Mouse (Mus musculus) erythroblast, embryonic 14.5 days (primary cell): Measurements from ENCODE around the gene Fto. TPM values are rescaled to one million over a fixed set of nuclear protein-coding genes. Genes with fewer than 3 reads are reported as not detected.

Source experiments
- H3K27me3 ChIP-seq: 2 replicates; pipeline ENCODE4 v1.6.1; 2012; ENCODE audit warnings: inconsistent platforms; ENCODE audit not compliant: control insufficient read depth
- H3K36me3 ChIP-seq: 2 replicates; pipeline ENCODE4 v1.6.1; 2012; ENCODE audit warnings: mild to moderate bottlenecking, inconsistent platforms; ENCODE audit not compliant: control insufficient read depth
- H3K4me1 ChIP-seq: 2 replicates; pipeline ENCODE4 v1.6.1; 2012; ENCODE audit warnings: inconsistent platforms; ENCODE audit not compliant: control insufficient read depth
- H3K4me3 ChIP-seq: replicated peaks from 2 replicates; pipeline ENCODE3; 2012; ENCODE audit warnings: moderate library complexity, mild to moderate bottlenecking, inconsistent platforms
- H3K9me3 ChIP-seq: 2 replicates; pipeline ENCODE4 v1.6.1; 2012; ENCODE audit warnings: low read length, inconsistent platforms, mixed read lengths; ENCODE audit not compliant: control insufficient read depth
- GATA1 ChIP-seq: IDR thresholded peaks from 2 replicates; pipeline ENCODE4 v1.6.1; 2012; ENCODE audit warnings: low read length, inconsistent platforms, mixed read lengths
- TAL1 ChIP-seq: IDR thresholded peaks from 3 replicates; pipeline ENCODE4 v1.6.1; 2012; ENCODE audit warnings: low read length, inconsistent platforms, mixed read lengths
- polyA plus RNA-seq: library from polyadenylated mRNA; stranded (reverse); fragments of >175 nt; gene quantifications from 2 replicates; pipeline ENCODE4 v1.2.3, GENCODE M21; 2012

Fto gene
- polyA plus RNA-seq, 1 experiment = 0.33 TPM

GRCm38 (mm10) chr8:91338389-91339154 lies 25.2 kb downstream of the Fto start:
- TF ChIP-seq TAL1 = no peak
- TF ChIP-seq GATA1 = no peak
- H3K4me1 ChIP-seq = peaks cover 3% of the 10 kb centered on the region
- 0 out of 2 replicates have a peak, but pooled peaks cover 2% of the 10 kb centered on the region for H3K9me3 ChIP-seq
- peaks cover 2% of the 10 kb centered on the region; the same call in 1 of the 2 replicates for H3K36me3 ChIP-seq
- H3K27me3 ChIP-seq = no peaks in the 10 kb centered on the region
- no peak overlapping the region for H3K4me3 ChIP-seq

GRCm38 (mm10) chr8:91339651-91340050 lies 26.3 kb downstream of the Fto start:
- H3K27me3 ChIP-seq = no peaks in the 10 kb centered on the region
- H3K36me3 ChIP-seq = peaks cover 2% of the 10 kb centered on the region; the same call in 1 of the 2 replicates
- no peak overlapping the region for H3K4me3 ChIP-seq
- H3K9me3 ChIP-seq = 0 out of 2 replicates have a peak, but pooled peaks cover 2% of the 10 kb centered on the region
- TF ChIP-seq TAL1 (no peak), GATA1 (no peak)
- H3K4me1 ChIP-seq = peaks cover 3% of the 10 kb centered on the region

- Histone ChIP-seq H3K36me3 (peaks cover 2% of the 10 kb centered on the region; the same call in 1 of the 2 replicates), H3K27me3 (no peaks in the 10 kb centered on the region), H3K4me3 (no peak overlapping the region), H3K4me1 (peaks cover 3% of the 10 kb centered on the region), H3K9me3 (0 out of 2 replicates have a peak, but pooled peaks cover 2% of the 10 kb centered on the region)
- TF ChIP-seq TAL1 (no peak), GATA1 (no peak)
Observed at GRCm38 (mm10) chr8:91340746-91341145, 27.4 kb downstream of the Fto start.

- Histone ChIP-seq H3K27me3 (no peaks in the 10 kb centered on the region), H3K4me1 (peaks cover 5% of the 10 kb centered on the region), H3K4me3 (no peak overlapping the region), H3K36me3 (peaks cover 2% of the 10 kb centered on the region; the same call in 1 of the 2 replicates), H3K9me3 (no peaks in the 10 kb centered on the region)
- no peak for TF ChIP-seq GATA1
- TF ChIP-seq TAL1 = no peak
Observed at GRCm38 (mm10) chr8:91342196-91342595, 28.9 kb downstream of the Fto start.

- Histone ChIP-seq H3K4me1 (peaks cover 4% of the 10 kb centered on the region), H3K36me3 (peaks cover 2% of the 10 kb centered on the region; the same call in 1 of the 2 replicates), H3K9me3 (no peaks in the 10 kb centered on the region), H3K4me3 (no peak overlapping the region), H3K27me3 (no peaks in the 10 kb centered on the region)
- TF ChIP-seq GATA1 (no peak), TAL1 (no peak)
Observed at GRCm38 (mm10) chr8:91342798-91343197, 29.5 kb downstream of the Fto start.

GRCm38 (mm10) chr8:91344659-91345058 lies 31.3 kb downstream of the Fto start:
- no peaks in the 10 kb centered on the region for H3K9me3 ChIP-seq
- H3K4me3 ChIP-seq = no peak overlapping the region
- no peaks in the 10 kb centered on the region for H3K27me3 ChIP-seq
- TF ChIP-seq GATA1 = no peak
- TF ChIP-seq TAL1 = no peak
- H3K36me3 ChIP-seq = peaks cover 2% of the 10 kb centered on the region; the same call in 1 of the 2 replicates
- peaks cover 4% of the 10 kb centered on the region for H3K4me1 ChIP-seq

GRCm38 (mm10) chr8:91347146-91347545 lies 33.8 kb downstream of the Fto start:
- Histone ChIP-seq H3K27me3 (no peaks in the 10 kb centered on the region), H3K36me3 (peaks cover 1% of the 10 kb centered on the region; the same call in 1 of the 2 replicates), H3K4me3 (no peak overlapping the region), H3K4me1 (peaks cover 9% of the 10 kb centered on the region), H3K9me3 (no peaks in the 10 kb centered on the region)
- TF ChIP-seq GATA1 = no peak
- TF ChIP-seq TAL1 = no peak

- H3K4me1 ChIP-seq = peaks cover 13% of the 10 kb centered on the region
- TF ChIP-seq GATA1 (no peak), TAL1 (no peak)
- H3K4me3 ChIP-seq = no peak overlapping the region
- no peaks in the 10 kb centered on the region for H3K36me3 ChIP-seq
- H3K27me3 ChIP-seq = no peaks in the 10 kb centered on the region
- no peaks in the 10 kb centered on the region for H3K9me3 ChIP-seq
Observed at GRCm38 (mm10) chr8:91347595-91347994, 34.3 kb downstream of the Fto start.

- TF ChIP-seq GATA1 (no peak), TAL1 (no peak)
- peaks cover 23% of the 10 kb centered on the region for H3K4me1 ChIP-seq
Observed at GRCm38 (mm10) chr8:91349816-91350215, 36.5 kb downstream of the Fto start.

GRCm38 (mm10) chr8:91350628-91351027 lies 37.3 kb downstream of the Fto start:
- no peak for TF ChIP-seq TAL1
- no peak for TF ChIP-seq GATA1

More at GRCm38 (mm10) chr8:91349816-91350215, 36.5 kb downstream of the Fto start:
- H3K4me3 ChIP-seq = no peak overlapping the region
- H3K9me3 ChIP-seq = no peaks in the 10 kb centered on the region
- H3K36me3 ChIP-seq = no peaks in the 10 kb centered on the region; the same call in 1 of the 2 replicates
- H3K27me3 ChIP-seq = no peaks in the 10 kb centered on the region

More at GRCm38 (mm10) chr8:91350628-91351027, 37.3 kb downstream of the Fto start:
- Histone ChIP-seq H3K27me3 (no peaks in the 10 kb centered on the region), H3K9me3 (no peaks in the 10 kb centered on the region), H3K36me3 (no peaks in the 10 kb centered on the region; the same call in 1 of the 2 replicates), H3K4me3 (no peak overlapping the region), H3K4me1 (peaks cover 23% of the 10 kb centered on the region)
